Mouse (Mus musculus): ENCODE data around the gene Dst.

- TF ChIP-seq UBTF (IDR thresholded peaks at IDR 0.05; ENCODE audit: borderline replicate concordance, insufficient read depth, low read depth, low read length) (no peak), CTCF (IDR thresholded peaks at IDR 0.05 in 2 of 3, conservative IDR thresholded peaks at IDR 0.05 in 1 of 3; ENCODE audit: control insufficient read depth in 1 of 3, insufficient read depth in 1 of 3, low read depth in 2 of 3, low read length in 3 of 3, poor library complexity in 1 of 3, severe bottlenecking in 1 of 3) (no peak), POLR2A (IDR thresholded peaks at IDR 0.05; ENCODE audit: control insufficient read depth in 1 of 2, insufficient read depth in 1 of 2, low read depth in 1 of 2, low read length in 2 of 2, poor library complexity in 1 of 2) (no peak), GATA1 (IDR thresholded peaks at IDR 0.05; ENCODE audit: low read depth, low read length) (no peak)
Measured at GRCm38 (mm10) chr1:34005238-34005725, 97.3 kb downstream of the Dst start.

Measured in MEL (cell line).